Mouse (Mus musculus) kidney, embryonic 15.5 days (tissue): ENCODE results near the gene Ep300. TPM values are rescaled to one million over a fixed set of nuclear protein-coding genes. Genes with fewer than 3 reads are reported as not detected.
A peak's percentile ranks its signal among the peaks of the same experiment; 100 is the strongest.

Experiments
- ATAC-seq: fragments of 200-750 bp; cut with Nextera tagmentation; replicated peaks from 2 replicates; pipeline ENCODE4 v1.8.0; 2017; ENCODE audit warnings: moderate TSS enrichment; ENCODE audit not compliant: low FRiP score
- H3K27ac ChIP-seq: fragments of 300-500 bp; sonication (generic); 2 replicates; pipeline ENCODE4 v1.5.1; 2015; ENCODE audit warnings: mild to moderate bottlenecking, inconsistent platforms
- H3K27me3 ChIP-seq: fragments of 300-500 bp; sonication (generic); 2 replicates; pipeline ENCODE4 v1.6.1; 2015; ENCODE audit warnings: inconsistent platforms
- H3K36me3 ChIP-seq: fragments of 300-500 bp; sonication (generic); 2 replicates; pipeline ENCODE4 v1.6.1; 2015; ENCODE audit warnings: inconsistent platforms
- H3K4me1 ChIP-seq: fragments of 300-500 bp; sonication (generic); 2 replicates; pipeline ENCODE4 v1.6.1; 2015; ENCODE audit warnings: inconsistent platforms
- H3K4me2 ChIP-seq: fragments of 300-500 bp; sonication (generic); 2 replicates; pipeline ENCODE4 v1.6.1; 2015; ENCODE audit warnings: moderate library complexity, mild to moderate bottlenecking, inconsistent platforms
- H3K4me3 ChIP-seq: fragments of 300-500 bp; sonication (generic); replicated peaks from 2 replicates; pipeline ENCODE4 v1.5.1; 2015; ENCODE audit warnings: mild to moderate bottlenecking, inconsistent platforms
- H3K9ac ChIP-seq: fragments of 300-500 bp; sonication (generic); 2 replicates; pipeline ENCODE4 v1.6.1; 2015; ENCODE audit warnings: mild to moderate bottlenecking, inconsistent platforms
- H3K9me3 ChIP-seq: fragments of 300-500 bp; sonication (generic); replicated peaks from 2 replicates; pipeline ENCODE4 v1.6.1; 2016; ENCODE audit warnings: inconsistent platforms
- WGBS: fragments of 180-500 bp; shearing (Covaris S2); methylation state at CpG from one replicate; pipeline ENCODE4 v1.1.7; 2015; ENCODE audit warnings: mixed read lengths; 5-methylcytosine and 5-hydroxymethylcytosine counted together
- polyA plus RNA-seq: library from polyadenylated mRNA; unstranded; fragments of >200 nt; fragmentation: Nextera tagmentation; extraction: Ambion mirVana; gene quantifications from 2 replicates; pipeline ENCODE4 v1.2.1, GENCODE M21; 2015

Gene Ep300
- 18.6 and 19.0 TPM in 2 replicates for polyA plus RNA-seq

DNA sequence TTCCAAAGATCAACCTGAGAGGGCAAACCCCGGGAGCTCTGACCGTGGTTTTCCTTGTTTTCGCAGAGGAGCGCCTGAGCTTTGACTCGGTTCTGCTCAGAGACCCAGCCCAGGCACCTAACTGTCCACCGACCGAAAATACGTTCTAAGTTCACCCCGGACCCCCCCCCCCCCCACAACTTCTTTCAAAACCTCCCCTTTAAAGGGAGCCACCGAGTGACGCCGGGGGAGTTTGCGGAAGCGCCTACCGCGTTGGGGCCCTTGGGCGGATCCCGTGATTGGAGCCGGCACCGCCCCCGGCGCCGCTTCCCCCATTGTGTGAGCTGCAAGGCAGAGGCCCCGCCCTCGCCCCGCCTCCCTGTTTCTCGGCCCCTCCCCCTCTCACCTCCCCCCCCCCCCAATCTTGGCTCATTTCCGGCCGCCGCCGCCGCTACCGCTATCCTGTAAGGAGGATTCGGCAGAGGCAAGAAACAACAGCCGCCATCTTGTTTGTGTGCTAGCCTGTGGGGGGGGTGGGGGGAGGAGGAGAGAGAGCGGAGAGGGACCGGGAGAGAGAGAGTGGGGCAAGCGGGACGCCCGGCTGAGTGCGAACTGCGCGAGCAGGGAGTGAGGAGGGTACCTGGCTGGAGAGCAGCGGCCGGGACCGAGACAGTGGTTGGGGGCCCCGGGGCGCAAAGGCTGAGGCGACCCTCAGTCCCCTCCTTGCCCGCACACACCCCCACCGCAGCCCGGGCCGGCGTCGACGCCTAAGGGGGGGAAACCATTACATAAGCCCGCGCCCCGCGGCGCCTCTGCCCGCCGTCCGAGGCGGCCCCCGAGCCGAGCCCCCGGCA, at the start of gene Ep300:
TSS of gene Ep300 (plus strand) at position 439 of the 833 bp plus-strand sequence.
- peak; percentile 94 for ATAC-seq
- peak within 1 kb of the TSS; percentile 100 for H3K27ac ChIP-seq
- no peaks in the 10 kb centered on the region for H3K9me3 ChIP-seq
- peak within 1 kb of the TSS; percentile 97 for H3K9ac ChIP-seq
- peak within 1 kb of the TSS; percentile 75 for H3K4me2 ChIP-seq
- H3K4me3 ChIP-seq: peak within 1 kb of the TSS; percentile 98
- peaks cover 10% of the 10 kb centered on the region; the same call in 1 of the 2 replicates for H3K36me3 ChIP-seq
- under 1% methylated on average over 53 of the region's 68 CpGs for WGBS
- H3K4me1 ChIP-seq: peaks cover 24% of the 10 kb centered on the region
- no peaks in the 10 kb centered on the region for H3K27me3 ChIP-seq

DNA sequence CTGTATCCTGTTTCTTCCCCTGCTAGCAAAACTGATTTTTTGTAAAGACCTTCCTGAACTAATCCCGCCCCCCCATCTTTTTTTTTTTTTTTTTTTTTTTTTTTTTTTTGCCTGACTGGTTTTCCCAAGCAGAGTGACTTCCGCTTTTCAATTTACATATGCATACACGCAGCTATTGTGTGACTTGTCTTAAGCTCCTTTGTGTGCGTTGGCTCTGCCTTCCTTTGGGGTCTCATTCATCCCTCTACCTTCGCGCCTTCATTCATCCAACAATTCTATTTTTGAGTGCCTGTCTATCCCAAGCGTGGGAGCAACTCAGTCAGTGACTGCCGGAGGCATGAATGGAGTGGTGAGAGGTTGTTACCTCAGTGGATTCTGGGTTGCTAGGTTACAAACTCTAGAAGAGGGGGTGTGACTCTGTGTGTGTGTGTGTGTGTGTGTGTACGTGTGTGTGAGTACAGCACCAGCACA, 49.2 kb upstream of the Ep300 start:
- 52% methylated on average over 9 of the region's 9 CpGs for WGBS
- Histone ChIP-seq H3K4me3 (no peak overlapping the region), H3K9me3 (no peaks in the 10 kb centered on the region), H3K36me3 (no peaks in the 10 kb centered on the region), H3K27me3 (no peaks in the 10 kb centered on the region), H3K27ac (0 out of 2 replicates have a peak overlapping the region, but pooled peaks have one; percentile 11), H3K4me1 (0 out of 2 replicates have a peak, but pooled peaks cover 2% of the 10 kb centered on the region), H3K4me2 (no peak overlapping the region), H3K9ac (no peak overlapping the region)
- no peak for ATAC-seq

GRCm38 (mm10) chr15:81538149-81538548, 47.0 kb upstream of the Ep300 start:
- no peaks in the 10 kb centered on the region for H3K27me3 ChIP-seq
- 0 out of 2 replicates have a peak, but pooled peaks cover 2% of the 10 kb centered on the region for H3K4me1 ChIP-seq
- H3K9ac ChIP-seq: no peak overlapping the region
- no peak for ATAC-seq
- no peaks in the 10 kb centered on the region for H3K9me3 ChIP-seq
- H3K4me3 ChIP-seq: no peak overlapping the region
- no peak overlapping the region for H3K4me2 ChIP-seq
- no peak overlapping the region for H3K27ac ChIP-seq
- no peaks in the 10 kb centered on the region for H3K36me3 ChIP-seq
- WGBS: 83% methylated on average over 4 of the region's 4 CpGs

DNA sequence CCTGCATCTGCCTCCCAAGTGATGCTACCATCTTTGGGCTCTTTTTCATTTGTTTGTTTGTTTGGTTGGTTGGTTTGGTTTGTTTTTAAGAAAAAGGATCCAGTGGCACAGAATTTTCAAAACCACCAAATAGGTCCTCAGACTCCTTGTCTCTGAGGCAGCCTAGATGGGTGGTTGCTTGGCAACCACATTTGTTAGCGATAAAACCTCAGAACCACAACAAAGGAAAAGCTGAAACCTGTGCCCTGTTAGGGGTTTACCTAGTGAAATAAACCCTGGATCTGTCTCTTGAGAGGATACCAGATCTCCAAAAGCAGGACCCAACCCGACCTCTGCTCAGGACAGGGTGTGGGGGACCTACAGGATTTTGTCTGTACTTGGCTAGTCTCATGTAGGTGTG, 45.6 kb upstream of the Ep300 start:
- WGBS: 81% methylated on average over 2 of the region's 2 CpGs
- ATAC-seq: no peak
- no peak overlapping the region for H3K4me2 ChIP-seq

DNA sequence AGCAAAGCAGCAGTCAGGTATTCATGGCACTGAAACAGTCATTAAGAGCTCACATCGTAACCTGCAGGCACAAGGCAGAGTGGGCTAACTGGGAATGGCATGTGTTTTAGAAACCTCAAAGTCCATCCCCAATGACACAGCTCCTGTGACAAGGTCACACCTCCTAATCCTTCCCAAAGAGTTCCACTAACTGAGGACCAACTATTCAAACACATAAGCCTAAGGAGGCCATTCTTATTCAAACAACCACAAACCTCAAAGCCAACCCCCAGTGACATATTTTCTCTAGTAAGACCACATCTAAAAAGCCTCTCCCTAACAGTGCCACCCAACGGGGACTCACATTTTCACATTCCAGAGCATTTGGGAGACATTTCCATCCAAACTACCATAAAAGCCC, 40.2 kb upstream of the Ep300 start:
- Histone ChIP-seq H3K36me3 (no peaks in the 10 kb centered on the region), H3K4me2 (no peak overlapping the region), H3K27me3 (no peaks in the 10 kb centered on the region), H3K9me3 (no peaks in the 10 kb centered on the region), H3K4me1 (no peaks in the 10 kb centered on the region), H3K4me3 (no peak overlapping the region), H3K9ac (no peak overlapping the region), H3K27ac (no peak overlapping the region)
- ATAC-seq: no peak
- 90% methylated on average over 2 of the region's 2 CpGs for WGBS

More for the DNA sequence above, 45.6 kb upstream of the Ep300 start:
- Histone ChIP-seq H3K4me1 (0 out of 2 replicates have a peak, but pooled peaks cover 2% of the 10 kb centered on the region), H3K27ac (no peak overlapping the region), H3K9me3 (no peaks in the 10 kb centered on the region), H3K36me3 (no peaks in the 10 kb centered on the region), H3K9ac (no peak overlapping the region), H3K27me3 (no peaks in the 10 kb centered on the region), H3K4me3 (no peak overlapping the region)

GRCm38 (mm10) chr15:81545387-81546176, 39.6 kb upstream of the Ep300 start:
- WGBS: 78% methylated on average over 5 of the region's 5 CpGs
- no peaks in the 10 kb centered on the region for H3K27me3 ChIP-seq
- H3K4me3 ChIP-seq: no peak overlapping the region
- no peak overlapping the region for H3K9ac ChIP-seq
- H3K4me2 ChIP-seq: no peak overlapping the region
- H3K4me1 ChIP-seq: no peaks in the 10 kb centered on the region
- no peaks in the 10 kb centered on the region for H3K9me3 ChIP-seq
- ATAC-seq: no peak
- no peak overlapping the region for H3K27ac ChIP-seq
- H3K36me3 ChIP-seq: no peaks in the 10 kb centered on the region

DNA sequence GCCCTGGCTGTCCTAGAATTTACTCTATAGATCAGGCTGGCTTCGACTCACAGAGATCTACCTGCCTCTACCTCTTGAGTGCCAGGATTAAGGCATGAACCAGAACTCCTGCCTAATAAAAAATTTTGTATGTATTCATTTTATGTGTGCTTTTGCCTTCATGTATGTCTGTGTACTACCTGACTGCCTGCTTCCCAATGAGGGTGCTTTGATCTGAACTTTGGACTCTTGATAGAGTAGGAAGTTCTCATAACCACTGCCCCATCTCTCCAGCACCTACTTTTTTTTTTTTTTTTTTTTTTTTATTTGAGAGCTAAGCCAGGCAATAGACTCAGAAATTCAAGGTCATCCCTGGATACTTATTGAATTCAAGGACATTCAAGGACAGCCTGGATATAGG, 31.7 kb upstream of the Ep300 start:
- Histone ChIP-seq H3K4me3 (no peak overlapping the region), H3K9ac (no peak overlapping the region), H3K27ac (no peak overlapping the region), H3K9me3 (no peaks in the 10 kb centered on the region), H3K4me1 (peaks cover 10% of the 10 kb centered on the region), H3K4me2 (no peak overlapping the region), H3K27me3 (no peaks in the 10 kb centered on the region), H3K36me3 (no peaks in the 10 kb centered on the region)
- ATAC-seq: no peak
- 90% methylated on average over 1 of the region's 1 CpGs for WGBS

DNA sequence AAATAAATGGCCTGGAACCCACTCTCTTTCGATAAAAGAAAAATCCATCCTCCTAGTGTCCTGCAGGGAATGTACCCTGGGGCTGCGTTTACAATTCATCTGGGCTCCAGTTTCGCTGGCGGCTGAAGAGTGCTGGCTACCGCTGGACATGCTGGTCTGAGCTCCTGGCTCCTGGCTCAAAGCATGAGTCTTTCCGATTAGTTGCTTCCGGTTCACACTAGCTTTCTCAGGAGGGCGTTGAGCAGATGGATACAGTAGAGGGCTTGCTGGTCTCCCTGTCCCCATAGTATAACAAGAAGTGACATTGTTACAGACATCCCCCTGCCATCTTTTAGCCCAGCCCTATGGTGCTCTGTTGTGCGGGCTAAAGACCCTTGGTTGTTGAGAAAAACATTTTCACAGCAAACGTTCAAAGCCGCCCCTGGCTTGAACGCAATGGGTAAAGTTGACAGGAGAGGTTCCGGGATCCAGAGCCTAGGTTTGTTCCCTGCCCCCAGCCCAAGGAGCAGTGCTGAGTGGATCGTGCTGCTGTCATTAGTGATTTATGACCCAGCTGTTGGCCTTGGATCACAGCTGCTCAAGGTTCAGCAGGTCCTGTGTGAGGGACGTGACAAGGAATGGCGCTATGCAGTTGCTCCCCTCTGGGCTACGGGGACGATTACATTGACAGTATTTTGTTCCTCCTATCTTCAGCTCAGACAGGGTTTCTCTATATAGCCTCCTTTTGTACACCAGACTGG, 30.4 kb upstream of the Ep300 start:
- peaks cover 10% of the 10 kb centered on the region for H3K4me1 ChIP-seq
- no peak overlapping the region for H3K27ac ChIP-seq
- H3K9me3 ChIP-seq: no peaks in the 10 kb centered on the region
- H3K4me2 ChIP-seq: peak overlapping the region; percentile 50
- no peak overlapping the region for H3K9ac ChIP-seq
- no peaks in the 10 kb centered on the region for H3K27me3 ChIP-seq
- WGBS: 22% methylated on average over 18 of the region's 18 CpGs
- H3K36me3 ChIP-seq: no peaks in the 10 kb centered on the region
- peak overlapping the region; percentile 0; the same call in 1 of the 2 replicates for H3K4me3 ChIP-seq
- peak; percentile 62; the same call in 1 of the 2 replicates for ATAC-seq

DNA sequence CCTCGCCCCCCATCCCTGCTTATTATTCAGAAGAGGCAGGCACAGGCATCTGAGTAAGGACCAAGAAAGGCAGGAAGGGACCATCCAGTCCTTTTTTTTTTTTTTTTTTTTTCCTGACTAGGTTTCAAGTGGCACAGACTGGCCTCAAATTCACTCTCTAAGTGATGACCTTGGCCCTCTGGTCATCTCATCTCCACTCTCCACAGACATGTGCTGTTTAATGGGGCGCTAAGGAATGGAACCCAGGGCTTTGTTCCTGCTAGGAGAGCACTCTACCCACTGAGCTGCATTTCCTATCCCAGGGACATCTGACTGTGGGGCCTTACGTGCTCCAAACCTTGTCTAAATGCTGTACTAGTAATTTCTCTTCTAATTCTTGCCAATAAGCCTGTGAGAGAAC, 29.2 kb upstream of the Ep300 start:
- ATAC-seq: no peak
- Histone ChIP-seq H3K36me3 (no peaks in the 10 kb centered on the region), H3K9me3 (no peaks in the 10 kb centered on the region), H3K4me2 (no peak overlapping the region), H3K4me1 (peaks cover 10% of the 10 kb centered on the region), H3K9ac (no peak overlapping the region), H3K4me3 (no peak overlapping the region), H3K27ac (no peak overlapping the region), H3K27me3 (no peaks in the 10 kb centered on the region)
- 54% methylated on average over 3 of the region's 3 CpGs for WGBS

DNA sequence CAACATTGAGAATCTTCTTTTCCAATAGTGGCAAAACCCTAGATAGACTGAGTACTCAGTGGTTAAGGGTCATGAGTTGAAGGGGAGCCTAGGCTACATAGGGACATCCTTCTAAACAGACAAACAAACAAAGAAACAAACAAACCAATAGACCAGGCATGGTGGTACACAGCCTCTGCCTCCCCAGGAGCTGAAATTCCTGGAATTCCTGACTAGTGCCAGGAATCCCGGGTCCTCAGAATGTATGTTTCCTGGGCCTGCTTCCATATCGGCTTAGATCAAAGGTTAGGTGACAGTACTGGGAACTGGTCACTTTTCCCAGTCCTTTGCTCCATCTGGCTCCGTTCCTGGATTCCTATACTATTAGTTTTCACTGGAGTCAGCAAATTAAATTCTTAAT, 23.6 kb upstream of the Ep300 start:
- no peak overlapping the region for H3K4me3 ChIP-seq
- no peaks in the 10 kb centered on the region for H3K9me3 ChIP-seq
- H3K27ac ChIP-seq: no peak overlapping the region
- no peak overlapping the region for H3K9ac ChIP-seq
- no peaks in the 10 kb centered on the region for H3K36me3 ChIP-seq
- no peak overlapping the region for H3K4me2 ChIP-seq
- no peaks in the 10 kb centered on the region for H3K27me3 ChIP-seq
- no peak for ATAC-seq
- 54% methylated on average over 3 of the region's 3 CpGs for WGBS
- H3K4me1 ChIP-seq: no peaks in the 10 kb centered on the region

DNA sequence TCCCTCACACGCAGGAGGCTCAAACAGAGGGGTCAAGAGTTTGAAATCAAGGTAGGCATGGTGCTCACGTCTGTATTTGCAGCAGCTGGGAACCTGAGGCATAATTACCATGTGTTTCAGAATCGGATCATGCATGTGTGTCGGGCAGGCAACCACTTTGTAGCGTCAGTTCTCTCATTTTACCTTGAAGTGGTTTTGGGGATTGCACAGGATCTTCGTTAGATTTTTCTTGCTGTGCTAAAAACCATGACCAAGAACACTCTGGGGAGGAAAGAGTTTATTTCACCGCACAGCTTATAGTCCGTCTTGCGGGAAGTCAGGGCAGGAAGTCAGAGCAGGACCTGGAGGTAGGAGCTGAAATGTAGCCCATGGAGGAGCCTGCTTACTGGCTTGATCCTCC, 23.2 kb upstream of the Ep300 start:
- no peaks in the 10 kb centered on the region for H3K9me3 ChIP-seq
- H3K36me3 ChIP-seq: no peaks in the 10 kb centered on the region
- H3K4me1 ChIP-seq: no peaks in the 10 kb centered on the region
- 74% methylated on average over 9 of the region's 9 CpGs for WGBS
- H3K27me3 ChIP-seq: no peaks in the 10 kb centered on the region
- H3K4me2 ChIP-seq: no peak overlapping the region
- H3K9ac ChIP-seq: no peak overlapping the region
- no peak overlapping the region for H3K27ac ChIP-seq
- H3K4me3 ChIP-seq: no peak overlapping the region
- no peak for ATAC-seq
